Mouse (Mus musculus): ENCODE data around the gene Vmn1r4.

- no peak for TF ChIP-seq CTCF (IDR thresholded peaks at IDR 0.05; ENCODE audit: control insufficient read depth, insufficient read depth, low read length)
- no peak for TF ChIP-seq POLR2A (IDR thresholded peaks at IDR 0.05; ENCODE audit: borderline replicate concordance, control insufficient read depth, low read depth, low read length)
Observed at GRCm38 (mm10) chr6:56920222-56921092, 3.4 kb upstream of the Vmn1r4 start.
